Mouse (Mus musculus): Measurements from ENCODE around the gene Tssc4.
A peak's percentile ranks its signal among the peaks of the same experiment; 100 is the strongest.

Tssc4 gene

GRCm38 (mm10) chr7:143068316-143068881, 650 bp upstream of the Tssc4 start:
- DNase-seq (ENCODE audit: low read depth, low spot score), result peak; percentile 34

GRCm38 (mm10) chr7:143069751-143070400, 827 bp downstream of the Tssc4 start:
- DNase-seq (ENCODE audit: low read depth, low spot score), result no peak

GRCm38 (mm10) chr7:143070506-143071070, 1.5 kb downstream of the Tssc4 start:
- DNase-seq (ENCODE audit: low read depth, low spot score), result no peak

GRCm38 (mm10) chr7:143072605-143073004, 3.6 kb downstream of the Tssc4 start:
- DNase-seq (ENCODE audit: low read depth, low spot score), result no peak

GRCm38 (mm10) chr7:143073086-143073485, 4.0 kb downstream of the Tssc4 start:
- DNase-seq (ENCODE audit: low read depth, low spot score), result peak; percentile 68

GRCm38 (mm10) chr7:143075394-143075793, 6.3 kb downstream of the Tssc4 start:
- no peak for DNase-seq (ENCODE audit: low read depth, low spot score)

GRCm38 (mm10) chr7:143077351-143077750, 8.3 kb downstream of the Tssc4 start:
- DNase-seq (ENCODE audit: low read depth, low spot score), result no peak

- DNase-seq (ENCODE audit: low read depth, low spot score), result no peak
Measured at GRCm38 (mm10) chr7:143082024-143082423, 13.0 kb downstream of the Tssc4 start.

- DNase-seq (ENCODE audit: low read depth, low spot score), result no peak
Measured at GRCm38 (mm10) chr7:143083708-143084107, 14.7 kb downstream of the Tssc4 start.

- DNase-seq (ENCODE audit: low read depth, low spot score), result peak; percentile 79
Measured at GRCm38 (mm10) chr7:143086366-143086765, 17.3 kb downstream of the Tssc4 start.

- peak; percentile 71 for DNase-seq (ENCODE audit: low read depth, low spot score)
Measured at GRCm38 (mm10) chr7:143087070-143087579, 18.1 kb downstream of the Tssc4 start.

GRCm38 (mm10) chr7:143093847-143094246, 24.8 kb downstream of the Tssc4 start:
- no peak for DNase-seq (ENCODE audit: low read depth, low spot score)

- peak; percentile 40 for DNase-seq (ENCODE audit: low read depth, low spot score)
Measured at GRCm38 (mm10) chr7:143094592-143095553, 25.8 kb downstream of the Tssc4 start, which contains the start of gene Trpm5. Trpm5 (minus strand) TSS chr7:143094642.

- no peak for DNase-seq (ENCODE audit: low read depth, low spot score)
Measured at GRCm38 (mm10) chr7:143095554-143095907, 26.5 kb downstream of the Tssc4 start.

- peak; percentile 72 for DNase-seq (ENCODE audit: low read depth, low spot score)
Measured at GRCm38 (mm10) chr7:143100759-143101158, 31.7 kb downstream of the Tssc4 start.

- DNase-seq (ENCODE audit: low read depth, low spot score), result no peak
Measured at GRCm38 (mm10) chr7:143105258-143105897, 36.3 kb downstream of the Tssc4 start.

- DNase-seq (ENCODE audit: low read depth, low spot score), result no peak
Measured at GRCm38 (mm10) chr7:143106062-143106461, 37.0 kb downstream of the Tssc4 start, which contains the start of gene Kcnq1. Kcnq1 (plus strand) TSS chr7:143106362.

- no peak for DNase-seq (ENCODE audit: low read depth, low spot score)
Measured at GRCm38 (mm10) chr7:143106672-143107465, 37.8 kb downstream of the Tssc4 start.

- DNase-seq (ENCODE audit: low read depth, low spot score), result no peak
Measured at GRCm38 (mm10) chr7:143108200-143108599, 39.2 kb downstream of the Tssc4 start.

GRCm38 (mm10) chr7:143108996-143109660, 40.1 kb downstream of the Tssc4 start:
- DNase-seq (ENCODE audit: low read depth, low spot score), result no peak
